Mouse (Mus musculus): ENCODE results near the gene Sowahb. TPM values are rescaled to one million over a fixed set of nuclear protein-coding genes. Genes with fewer than 3 reads are reported as not detected.
"Not testable (repeated sequence)": the region's sequence is repeated elsewhere in the genome, so short reads cannot be mapped to it uniquely, and the experiment has no call there.

Sowahb gene
- total RNA-seq, 2 experiments from 2014 or later, result 0.07 TPM; not detected in 1

GRCm38 (mm10) chr5:93043688-93044583 lies 886 bp downstream of the Sowahb start:
- no peak for DNase-seq (ENCODE audit: low spot score)

- DNase-seq (ENCODE audit: low spot score), result no peak
Observed at GRCm38 (mm10) chr5:93042831-93043687, 1.8 kb downstream of the Sowahb start.

GRCm38 (mm10) chr5:93042031-93042430 lies 2.8 kb downstream of the Sowahb start:
- DNase-seq (ENCODE audit: low spot score), result no peak

- no peak for DNase-seq (ENCODE audit: low spot score)
Observed at GRCm38 (mm10) chr5:93041276-93041675, 3.5 kb downstream of the Sowahb start.

GRCm38 (mm10) chr5:93040095-93040494 lies 4.7 kb downstream of the Sowahb start:
- DNase-seq (ENCODE audit: low spot score), result no peak

GRCm38 (mm10) chr5:93036254-93036653 lies 8.6 kb downstream of the Sowahb start:
- DNase-seq (ENCODE audit: low spot score), result no peak

GRCm38 (mm10) chr5:93035285-93035684 lies 9.5 kb downstream of the Sowahb start:
- DNase-seq (ENCODE audit: low spot score), result no peak

GRCm38 (mm10) chr5:93033087-93033870 lies 11.5 kb downstream of the Sowahb start:
- DNase-seq (ENCODE audit: low spot score), result no peak

- no peak for DNase-seq (ENCODE audit: low spot score)
Observed at GRCm38 (mm10) chr5:93032621-93033020, 12.2 kb downstream of the Sowahb start.

GRCm38 (mm10) chr5:93030869-93031268 lies 14.0 kb downstream of the Sowahb start:
- no peak for DNase-seq (ENCODE audit: low spot score)

- DNase-seq (ENCODE audit: low spot score), result no peak
Observed at GRCm38 (mm10) chr5:93030411-93030810, 14.4 kb downstream of the Sowahb start.

GRCm38 (mm10) chr5:93027120-93027675 lies 17.6 kb downstream of the Sowahb start:
- no peak for DNase-seq (ENCODE audit: low spot score)

GRCm38 (mm10) chr5:93026437-93027119 lies 18.2 kb downstream of the Sowahb start:
- no peak for DNase-seq (ENCODE audit: low spot score)

- DNase-seq (ENCODE audit: low spot score), result peak; percentile 53
Observed at GRCm38 (mm10) chr5:93024754-93025280, 20.0 kb downstream of the Sowahb start.

- no peak for DNase-seq (ENCODE audit: low spot score)
Observed at GRCm38 (mm10) chr5:93022126-93022797, 22.6 kb downstream of the Sowahb start.

- no peak for DNase-seq (ENCODE audit: low spot score)
Observed at GRCm38 (mm10) chr5:93020024-93020666, 24.7 kb downstream of the Sowahb start.

- not testable (repeated sequence) for DNase-seq (ENCODE audit: low spot score)
Observed at GRCm38 (mm10) chr5:93019207-93019606, 25.6 kb downstream of the Sowahb start.

- DNase-seq (ENCODE audit: low spot score), result no peak
Observed at GRCm38 (mm10) chr5:93017678-93018077, 27.1 kb downstream of the Sowahb start.

- no peak for DNase-seq (ENCODE audit: low spot score)
Observed at GRCm38 (mm10) chr5:93008256-93008655, 36.6 kb downstream of the Sowahb start.

Data from gastrocnemius, adult 18-20 months (tissue).